Mouse (Mus musculus) forebrain, embryonic 14.5 days (tissue): ENCODE measurements around the gene Dlg2. TPM values are rescaled to one million over a fixed set of nuclear protein-coding genes. Genes with fewer than 3 reads are reported as not detected.
A peak's percentile ranks its signal among the peaks of the same experiment; 100 is the strongest.

Experiments
- ATAC-seq: fragments of 200-750 bp; cut with Nextera tagmentation; 2 replicates; pipeline ENCODE4 v1.8.0; 2017; ENCODE audit warnings: mild to moderate bottlenecking, moderate library complexity
- DNase-seq: peaks from one replicate; pipeline ENCODE4 v3.0.0-alpha.2; 2015; ENCODE audit warnings: low spot score
- H3K27ac ChIP-seq: fragments of 300-500 bp; sonication (generic); 2 replicates; pipeline ENCODE4 v1.5.1; 2014; ENCODE audit warnings: low read depth, mild to moderate bottlenecking, control low read depth, low read length, moderate library complexity
- H3K27me3 ChIP-seq: fragments of 300-500 bp; sonication (generic); replicated peaks from 2 replicates; pipeline ENCODE4 v1.6.1; 2014; ENCODE audit warnings: low read length, control low read depth, mixed read lengths; ENCODE audit not compliant: control insufficient read depth, insufficient read depth
- H3K36me3 ChIP-seq: fragments of 300-500 bp; sonication (generic); 2 replicates; pipeline ENCODE4 v1.6.1; 2014; ENCODE audit warnings: low read length, control low read depth; ENCODE audit not compliant: control insufficient read depth, insufficient read depth
- H3K4me1 ChIP-seq: fragments of 300-500 bp; sonication (generic); 2 replicates; pipeline ENCODE4 v1.6.1; 2014; ENCODE audit warnings: antibody characterized with exemption, low read length, control low read depth; ENCODE audit not compliant: control insufficient read depth, insufficient read depth
- H3K4me2 ChIP-seq: fragments of 300-500 bp; sonication (generic); 2 replicates; pipeline ENCODE4 v1.6.1; 2014; ENCODE audit warnings: mild to moderate bottlenecking, control low read depth, low read length
- H3K4me3 ChIP-seq: fragments of 300-500 bp; sonication (generic); 2 replicates; pipeline ENCODE4 v1.5.1; 2014; ENCODE audit warnings: low read depth, low read length, control low read depth
- H3K9ac ChIP-seq: fragments of 300-500 bp; sonication (generic); 2 replicates; pipeline ENCODE4 v1.6.1; 2014; ENCODE audit warnings: mild to moderate bottlenecking, low read length, control low read depth, moderate library complexity
- H3K9me3 ChIP-seq: fragments of 300-500 bp; sonication (generic); replicated peaks from 2 replicates; pipeline ENCODE4 v1.6.1; 2016; ENCODE audit warnings: low read length, control low read depth, mixed read lengths; ENCODE audit not compliant: control insufficient read depth
- WGBS: fragments of 180-500 bp; shearing (Covaris S2); extraction: QIAGEN DNeasy Blood & Tissue Kit; methylation state at CpG from one replicate; pipeline ENCODE4 v1.1.7; 2014; 5-methylcytosine and 5-hydroxymethylcytosine counted together
- polyA plus RNA-seq: library from polyadenylated mRNA; unstranded; fragments of >200 nt; fragmentation: Nextera tagmentation; extraction: Ambion mirVana; gene quantifications from 2 replicates; pipeline ENCODE4 v1.2.1, GENCODE M21; 2014

Gene Dlg2
- polyA plus RNA-seq, 1 experiment from 2014 or later, result 17.9 TPM

DNA sequence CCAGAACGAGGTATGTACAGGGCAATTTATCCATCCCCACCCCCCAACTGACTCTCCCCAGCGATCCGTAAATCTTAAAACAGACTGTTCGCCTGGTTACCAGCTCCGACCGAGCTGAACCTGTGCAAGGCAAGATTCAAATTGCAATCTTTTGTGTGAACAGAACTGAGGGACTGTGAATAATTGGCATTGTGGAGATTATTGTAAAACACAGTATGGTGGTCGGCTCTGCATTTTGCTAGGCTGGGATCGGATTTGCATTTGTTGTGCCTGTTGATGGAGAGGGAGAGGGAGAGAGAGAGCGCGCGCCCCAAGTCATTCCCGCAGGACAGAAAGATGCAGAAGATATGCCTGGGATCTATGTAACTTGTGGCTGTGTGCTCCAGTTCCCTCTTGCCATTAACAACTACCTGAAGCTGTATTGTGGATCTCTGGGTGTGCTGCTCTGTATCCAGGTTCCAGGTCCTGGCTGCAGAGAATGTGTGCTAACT, 1759.1 kb downstream of the Dlg2 start:
- no peak overlapping the region for H3K27ac ChIP-seq
- DNase-seq (peak; percentile 47), ATAC-seq (peak; percentile 60; the same call in 1 of the 2 replicates)
- peak overlapping the region; percentile 39 for H3K4me3 ChIP-seq
- H3K36me3 ChIP-seq, result no peaks in the 10 kb centered on the region
- WGBS, result 3% methylated on average over 12 of the region's 12 CpGs
- no peaks in the 10 kb centered on the region for H3K9me3 ChIP-seq
- peaks cover 5% of the 10 kb centered on the region; the same call in 1 of the 2 replicates for H3K4me1 ChIP-seq
- peak overlapping the region; percentile 66 for H3K9ac ChIP-seq
- peak overlapping the region; percentile 51 for H3K4me2 ChIP-seq
- no peaks in the 10 kb centered on the region for H3K27me3 ChIP-seq

DNA sequence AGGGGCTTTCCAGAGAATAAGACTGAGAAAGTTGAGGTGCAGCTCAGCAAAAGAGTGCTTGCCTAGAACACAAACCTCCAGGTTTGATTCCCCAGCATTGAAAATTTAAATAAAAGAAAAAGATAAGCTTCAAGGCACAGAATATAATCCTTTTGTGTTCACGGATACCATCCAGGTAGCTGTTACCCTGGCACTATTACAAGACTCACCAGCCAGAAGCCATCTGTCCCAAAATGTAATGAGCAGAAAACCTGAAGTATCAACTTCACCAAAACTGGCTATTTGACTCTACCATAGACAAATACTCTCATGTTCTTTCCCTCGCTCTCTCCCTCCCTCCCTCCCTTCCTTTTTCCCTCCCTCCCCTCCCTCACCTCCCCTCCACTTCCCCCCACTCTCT, 1764.4 kb downstream of the Dlg2 start:
- 85% methylated on average over 2 of the region's 2 CpGs for WGBS
- H3K9me3 ChIP-seq, result no peaks in the 10 kb centered on the region
- H3K27me3 ChIP-seq, result no peaks in the 10 kb centered on the region
- DNase-seq (no peak), ATAC-seq (no peak)
- no peak overlapping the region for H3K27ac ChIP-seq
- H3K4me3 ChIP-seq, result no peak overlapping the region
- peaks cover 3% of the 10 kb centered on the region; the same call in 1 of the 2 replicates for H3K4me1 ChIP-seq
- H3K36me3 ChIP-seq, result no peaks in the 10 kb centered on the region
- H3K4me2 ChIP-seq, result no peak overlapping the region
- no peak overlapping the region for H3K9ac ChIP-seq

DNA sequence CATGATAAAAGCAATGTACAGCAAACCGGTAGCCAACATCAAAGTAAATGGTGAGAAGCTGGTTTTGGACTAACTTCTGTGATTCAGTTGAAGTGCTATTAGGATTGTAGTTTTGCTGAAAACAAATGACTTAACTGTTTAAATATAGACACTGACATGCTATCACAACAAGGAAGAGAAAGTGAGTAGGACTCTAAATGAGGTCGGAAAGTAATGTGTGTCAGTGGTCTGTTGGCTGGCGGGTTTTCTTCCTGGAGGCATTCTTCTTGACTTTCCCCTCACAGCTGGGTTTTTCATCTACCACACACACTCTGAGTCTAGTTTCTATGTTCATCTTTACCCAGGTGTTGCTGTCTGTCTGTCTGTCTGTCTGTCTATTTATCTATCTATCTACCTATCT, 1771.1 kb downstream of the Dlg2 start:
- H3K27ac ChIP-seq, result no peak overlapping the region
- H3K4me2 ChIP-seq, result no peak overlapping the region
- 90% methylated on average over 3 of the region's 3 CpGs for WGBS
- ATAC-seq (no peak), DNase-seq (no peak)
- H3K4me1 ChIP-seq, result no peaks in the 10 kb centered on the region
- H3K9me3 ChIP-seq, result no peaks in the 10 kb centered on the region
- no peak overlapping the region for H3K4me3 ChIP-seq
- no peaks in the 10 kb centered on the region for H3K27me3 ChIP-seq
- no peak overlapping the region for H3K9ac ChIP-seq
- no peaks in the 10 kb centered on the region for H3K36me3 ChIP-seq

DNA sequence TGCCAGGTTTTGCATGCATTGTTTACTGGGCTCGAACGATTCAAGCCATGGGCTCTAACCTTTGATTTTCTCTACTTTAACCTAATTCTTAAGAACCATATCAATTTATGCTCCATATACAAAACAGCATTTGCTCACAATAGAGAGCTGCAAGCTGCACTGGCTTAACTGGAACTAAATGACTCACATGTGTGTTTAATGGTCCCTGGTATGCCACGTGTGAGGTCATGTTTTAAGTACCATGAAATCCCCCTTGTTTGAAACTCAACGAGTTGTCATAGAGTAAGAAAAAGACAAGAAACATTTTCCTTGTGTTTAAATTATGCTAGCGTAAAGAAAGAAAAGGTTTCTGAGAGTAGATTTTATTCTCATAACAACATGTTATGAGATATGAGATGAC, 1772.1 kb downstream of the Dlg2 start:
- Histone ChIP-seq H3K9ac (no peak overlapping the region), H3K27me3 (no peaks in the 10 kb centered on the region), H3K4me1 (no peaks in the 10 kb centered on the region), H3K27ac (no peak overlapping the region), H3K4me3 (no peak overlapping the region), H3K36me3 (no peaks in the 10 kb centered on the region), H3K9me3 (no peaks in the 10 kb centered on the region), H3K4me2 (no peak overlapping the region)
- no peak for DNase-seq
- WGBS, result 87% methylated on average over 5 of the region's 5 CpGs
- ATAC-seq, result no peak

DNA sequence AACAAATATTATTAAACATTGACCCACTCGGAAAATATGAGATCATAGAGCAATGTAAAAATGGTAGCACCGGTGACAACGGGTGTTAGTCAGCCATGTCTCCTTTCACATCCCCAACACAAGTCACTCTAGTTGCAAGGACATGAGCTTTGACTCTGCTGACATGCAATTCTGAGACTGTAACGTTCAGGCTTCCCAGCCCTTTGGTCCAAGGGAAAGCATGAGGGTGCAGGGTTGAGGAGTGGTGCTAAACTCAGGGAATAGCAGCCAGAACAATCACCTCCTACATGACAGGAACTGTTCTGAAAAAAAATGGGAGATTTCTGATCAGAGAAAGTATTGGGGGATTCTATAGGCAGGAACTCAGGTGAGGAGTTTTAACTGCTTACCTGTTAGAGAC, 1781.7 kb downstream of the Dlg2 start:
- Histone ChIP-seq H3K9me3 (no peaks in the 10 kb centered on the region), H3K27ac (no peak overlapping the region), H3K27me3 (no peaks in the 10 kb centered on the region), H3K4me3 (no peak overlapping the region), H3K4me2 (no peak overlapping the region), H3K36me3 (no peaks in the 10 kb centered on the region), H3K9ac (no peak overlapping the region), H3K4me1 (no peaks in the 10 kb centered on the region)
- DNase-seq (no peak), ATAC-seq (no peak)
- 85% methylated on average over 4 of the region's 4 CpGs for WGBS

DNA sequence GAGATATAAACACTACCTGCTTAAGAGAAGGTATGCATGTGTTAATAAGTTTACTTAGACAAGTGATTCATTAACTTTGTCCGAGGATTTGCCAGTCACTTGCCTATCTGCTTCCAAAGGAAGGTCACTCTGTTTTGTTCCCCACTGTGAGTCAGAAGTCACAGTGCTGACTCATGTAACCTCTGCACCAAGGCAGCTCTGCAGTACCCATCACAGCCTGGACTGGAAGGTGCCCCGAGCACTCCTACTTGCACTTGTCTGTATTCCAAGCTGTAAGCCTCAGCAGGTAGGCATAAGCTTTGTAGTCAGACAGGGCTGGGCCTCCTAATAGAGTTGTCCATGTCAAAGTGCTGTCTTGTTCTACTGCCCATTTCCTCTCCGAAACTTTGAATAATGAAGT, 1782.2 kb downstream of the Dlg2 start:
- H3K9ac ChIP-seq, result no peak overlapping the region
- no peaks in the 10 kb centered on the region for H3K9me3 ChIP-seq
- H3K27ac ChIP-seq, result no peak overlapping the region
- no peak for DNase-seq
- H3K4me3 ChIP-seq, result no peak overlapping the region
- no peak for ATAC-seq
- no peaks in the 10 kb centered on the region for H3K36me3 ChIP-seq
- no peaks in the 10 kb centered on the region for H3K4me1 ChIP-seq
- H3K4me2 ChIP-seq, result no peak overlapping the region
- 81% methylated on average over 3 of the region's 3 CpGs for WGBS
- no peaks in the 10 kb centered on the region for H3K27me3 ChIP-seq

DNA sequence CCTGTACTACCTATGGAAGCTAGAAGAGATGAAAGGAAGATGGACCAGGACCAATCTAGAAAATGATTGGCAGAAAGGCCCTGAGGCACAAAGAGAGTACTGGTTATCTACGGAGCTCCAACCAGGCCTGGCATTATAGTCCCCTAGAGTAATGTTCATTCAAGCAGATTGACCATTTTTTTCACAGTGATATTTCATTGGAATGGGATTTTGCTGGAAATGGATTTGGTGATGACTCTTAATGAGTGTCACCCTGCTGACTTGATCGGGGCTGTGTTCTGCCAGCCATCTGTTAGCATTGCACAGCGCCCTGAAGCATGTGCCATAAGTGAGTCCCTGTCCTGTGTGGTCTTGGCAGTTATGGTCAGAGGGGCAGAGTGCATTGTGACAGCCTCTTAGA, 1787.9 kb downstream of the Dlg2 start:
- Histone ChIP-seq H3K27me3 (no peaks in the 10 kb centered on the region), H3K4me1 (no peaks in the 10 kb centered on the region; the same call in 1 of the 2 replicates), H3K4me2 (no peak overlapping the region), H3K27ac (0 out of 2 replicates have a peak overlapping the region, but pooled peaks have one; percentile 24), H3K36me3 (no peaks in the 10 kb centered on the region), H3K4me3 (no peak overlapping the region), H3K9ac (no peak overlapping the region), H3K9me3 (no peaks in the 10 kb centered on the region)
- ATAC-seq (peak; percentile 60; the same call in 1 of the 2 replicates), DNase-seq (peak; percentile 41)
- 62% methylated on average over 3 of the region's 3 CpGs for WGBS

DNA sequence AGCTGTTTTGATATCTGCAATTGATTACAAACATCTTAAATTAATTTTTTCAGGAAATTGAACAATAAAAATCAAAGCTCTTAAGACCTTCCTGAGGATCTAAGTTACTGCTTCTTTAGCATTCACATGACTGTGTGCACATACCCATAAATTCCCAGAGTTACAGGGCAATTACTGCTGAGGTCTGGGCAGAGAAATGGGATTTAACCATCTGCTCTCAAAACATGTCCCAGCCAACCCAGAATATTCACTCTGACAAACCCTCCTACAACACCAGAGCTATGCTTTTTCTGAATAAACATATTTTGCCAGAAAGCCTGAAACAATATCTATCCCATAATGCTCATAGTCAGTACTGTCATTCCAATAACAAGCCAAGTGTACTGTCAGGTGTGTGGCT, 1788.5 kb downstream of the Dlg2 start:
- no peak overlapping the region for H3K9ac ChIP-seq
- ATAC-seq, result peak; percentile 37; the same call in 1 of the 2 replicates
- H3K4me3 ChIP-seq, result no peak overlapping the region
- no peak overlapping the region for H3K4me2 ChIP-seq
- no peaks in the 10 kb centered on the region; the same call in 1 of the 2 replicates for H3K4me1 ChIP-seq
- no peaks in the 10 kb centered on the region for H3K27me3 ChIP-seq
- H3K36me3 ChIP-seq, result no peaks in the 10 kb centered on the region
- H3K27ac ChIP-seq, result peak overlapping the region; percentile 27; the same call in 1 of the 2 replicates
- no peaks in the 10 kb centered on the region for H3K9me3 ChIP-seq
- peak; percentile 37 for DNase-seq

DNA sequence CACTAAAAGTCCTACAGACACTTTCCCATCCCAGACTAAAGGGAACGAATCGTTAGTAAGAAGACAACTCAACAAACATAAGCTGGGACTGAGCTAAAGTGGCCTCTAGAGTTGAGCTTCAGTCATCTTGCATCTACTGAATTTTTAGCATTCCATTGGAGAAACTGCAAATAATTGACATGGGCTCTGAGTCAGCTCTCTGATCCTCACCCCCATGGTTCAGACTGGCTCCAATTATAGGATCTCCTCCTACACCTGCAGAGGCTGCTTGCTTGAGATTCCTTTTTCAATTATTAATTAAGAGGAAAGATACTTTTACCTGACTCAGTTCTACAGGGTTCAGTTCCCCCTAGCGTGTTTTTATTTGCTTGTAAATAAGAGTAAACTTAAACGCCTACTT, 1798.9 kb downstream of the Dlg2 start:
- H3K9me3 ChIP-seq, result no peaks in the 10 kb centered on the region
- H3K27ac ChIP-seq, result no peak overlapping the region
- no peak overlapping the region for H3K4me3 ChIP-seq
- peaks cover 3% of the 10 kb centered on the region for H3K4me1 ChIP-seq
- ATAC-seq, result no peak
- 82% methylated on average over 4 of the region's 4 CpGs for WGBS
- no peak overlapping the region for H3K9ac ChIP-seq
- H3K27me3 ChIP-seq, result no peaks in the 10 kb centered on the region
- no peak overlapping the region for H3K4me2 ChIP-seq
- no peaks in the 10 kb centered on the region for H3K36me3 ChIP-seq
- DNase-seq, result no peak
